Mouse (Mus musculus) liver, adult 2 months (tissue): Measurements from ENCODE around the gene Nudt19. TPM values are rescaled to one million over a fixed set of nuclear protein-coding genes. Genes with fewer than 3 reads are reported as not detected.
"Not testable (repeated sequence)": the region's sequence is repeated elsewhere in the genome, so short reads cannot be mapped to it uniquely, and the experiment has no call there.

Experiments used
- DNase-seq: peaks from one replicate; pipeline ENCODE4 v3.0.0-alpha.2; 2011; ENCODE audit warnings: low read depth, low spot score; ENCODE audit errors: extremely low read depth
- H3K27ac ChIP-seq: fragments of 200-500 bp; replicated peaks from 2 replicates; pipeline ENCODE4 v1.5.1; 2012; ENCODE audit warnings: low read depth, mild to moderate bottlenecking, control low read depth, inconsistent platforms, low read length; ENCODE audit not compliant: insufficient read depth
- H3K27me3 ChIP-seq: fragments of 200-500 bp; 2 replicates; pipeline ENCODE4 v1.6.1; 2012; ENCODE audit warnings: mild to moderate bottlenecking, moderate library complexity, low read length, inconsistent platforms; ENCODE audit not compliant: control insufficient read depth, insufficient read depth
- H3K36me3 ChIP-seq: fragments of 200-500 bp; 2 replicates; pipeline ENCODE4 v1.6.1; 2012; ENCODE audit warnings: low read length, inconsistent platforms; ENCODE audit not compliant: control insufficient read depth, insufficient read depth
- H3K4me1 ChIP-seq: fragments of 200-500 bp; 2 replicates; pipeline ENCODE4 v1.6.1; 2011; ENCODE audit warnings: low read length; ENCODE audit not compliant: control insufficient read depth, insufficient read depth
- H3K4me3 ChIP-seq: fragments of 200-500 bp; 2 replicates; pipeline ENCODE4 v1.5.1; 2011; ENCODE audit warnings: low read depth, mild to moderate bottlenecking, control low read depth, low read length, moderate library complexity; ENCODE audit not compliant: insufficient read depth
- H3K79me2 ChIP-seq: fragments of 200-500 bp; 2 replicates; pipeline ENCODE4 v1.6.1; 2012; ENCODE audit warnings: inconsistent platforms, mild to moderate bottlenecking, low read length, moderate library complexity; ENCODE audit not compliant: control insufficient read depth, insufficient read depth
- H3K9ac ChIP-seq: fragments of 200-500 bp; 2 replicates; pipeline ENCODE4 v1.6.1; 2012; ENCODE audit warnings: low read depth, mild to moderate bottlenecking, control low read depth, inconsistent platforms, low read length
- CTCF ChIP-seq: fragments of 200-500 bp; IDR thresholded peaks from 2 replicates; pipeline ENCODE4 v1.5.1; 2011; ENCODE audit warnings: low read depth, low read length, control low read depth
- POLR2A ChIP-seq: fragments of 200-500 bp; IDR thresholded peaks from 2 replicates; pipeline ENCODE4 v1.6.1; 2011; ENCODE audit warnings: low read length, control low read depth; ENCODE audit not compliant: insufficient read depth; ENCODE audit errors: extremely low read depth
- WGBS: fragments of 180-500 bp; shearing (Covaris S2); methylation state at CpG from one replicate; pipeline ENCODE4 v1.1.7; 2018; 5-methylcytosine and 5-hydroxymethylcytosine counted together
- polyA plus RNA-seq: library from polyadenylated mRNA; depleted of rRNA; stranded (reverse); fragments of >200 nt; gene quantifications from 2 replicates; pipeline ENCODE4 v1.2.3, GENCODE M21; 2012
- total RNA-seq: library from RNA; depleted of rRNA; stranded (reverse); fragments of >200 nt; gene quantifications from 2 replicates; pipeline ENCODE4 v1.2.3, GENCODE M21; 2014

The Nudt19 gene
- total and polyA plus RNA-seq, 2 experiments = 42.7 to 52.3 TPM

DNA sequence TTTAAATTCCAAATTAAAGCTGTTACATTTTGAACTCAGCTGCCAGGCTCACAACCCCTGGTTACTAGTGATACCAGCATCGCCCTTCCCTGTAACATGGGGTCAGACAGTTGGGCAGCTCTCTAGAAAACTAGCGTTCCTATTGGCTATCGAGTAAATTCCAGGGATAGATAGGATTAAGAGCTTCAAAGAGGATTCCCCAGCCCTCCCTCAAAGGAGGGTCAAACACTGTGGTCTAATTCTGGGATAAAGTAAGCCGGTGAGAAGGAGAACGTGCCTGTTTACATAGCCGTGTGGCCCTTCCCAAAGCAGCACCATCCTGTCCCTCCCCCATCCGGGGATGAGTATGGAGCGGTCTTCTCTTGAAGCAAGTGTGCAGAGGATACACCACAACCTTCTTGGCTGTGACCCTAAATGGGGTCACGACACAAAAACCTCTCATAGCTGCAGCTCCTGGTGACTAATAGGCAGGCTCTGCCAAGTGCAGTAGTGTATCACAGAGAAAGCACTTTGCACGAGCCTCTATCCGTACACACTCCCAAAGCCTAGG lies 27.4 kb upstream of the Nudt19 start:
- Histone ChIP-seq H3K4me3 (no peak overlapping the region), H3K9ac (no peak overlapping the region), H3K27ac (no peak overlapping the region), H3K79me2 (peaks cover 10% of the 10 kb centered on the region; the same call in 1 of the 2 replicates), H3K4me1 (peaks cover 22% of the 10 kb centered on the region), H3K36me3 (no peaks in the 10 kb centered on the region), H3K27me3 (peaks cover 11% of the 10 kb centered on the region; the same call in 1 of the 2 replicates)
- WGBS = 37% methylated on average over 11 of the region's 11 CpGs
- no peak for TF ChIP-seq CTCF
- no peak for TF ChIP-seq POLR2A
- DNase-seq = no peak

GRCm38 (mm10) chr7:35582719-35583118 lies 26.6 kb upstream of the Nudt19 start:
- Histone ChIP-seq H3K36me3 (no peaks in the 10 kb centered on the region), H3K9ac (no peak overlapping the region), H3K27ac (no peak overlapping the region), H3K27me3 (peaks cover 11% of the 10 kb centered on the region; the same call in 1 of the 2 replicates), H3K4me3 (no peak overlapping the region), H3K4me1 (peaks cover 17% of the 10 kb centered on the region), H3K79me2 (peaks cover 10% of the 10 kb centered on the region; the same call in 1 of the 2 replicates)
- 73% methylated on average over 5 of the region's 5 CpGs for WGBS
- DNase-seq = no peak
- TF ChIP-seq POLR2A = no peak
- TF ChIP-seq CTCF = peak; percentile 37; the same call in 1 of the 2 replicates

GRCm38 (mm10) chr7:35579849-35580248 lies 23.7 kb upstream of the Nudt19 start:
- Histone ChIP-seq H3K4me3 (no peak overlapping the region), H3K36me3 (no peaks in the 10 kb centered on the region), H3K27ac (no peak overlapping the region), H3K27me3 (peaks cover 11% of the 10 kb centered on the region; the same call in 1 of the 2 replicates), H3K9ac (no peak overlapping the region), H3K79me2 (no peaks in the 10 kb centered on the region), H3K4me1 (peaks cover 6% of the 10 kb centered on the region; the same call in 1 of the 2 replicates)
- peak; percentile 33 for DNase-seq
- WGBS = 51% methylated on average over 4 of the region's 4 CpGs
- TF ChIP-seq CTCF (peak; percentile 86), POLR2A (no peak)

GRCm38 (mm10) chr7:35570883-35571282 lies 14.8 kb upstream of the Nudt19 start:
- WGBS = 17% methylated on average over 6 of the region's 6 CpGs

GRCm38 (mm10) chr7:35569724-35570123 lies 13.6 kb upstream of the Nudt19 start:
- H3K9ac ChIP-seq, H3K36me3 ChIP-seq, H3K4me1 ChIP-seq, DNase-seq, H3K4me3 ChIP-seq, H3K27ac ChIP-seq, H3K79me2 ChIP-seq, H3K27me3 ChIP-seq: not testable (repeated sequence)
- WGBS = 92% methylated on average over 4 of the region's 4 CpGs

More at GRCm38 (mm10) chr7:35570883-35571282, 14.8 kb upstream of the Nudt19 start:
- H3K9ac ChIP-seq, H3K4me3 ChIP-seq, H3K4me1 ChIP-seq, H3K27me3 ChIP-seq, H3K36me3 ChIP-seq, H3K27ac ChIP-seq, DNase-seq, H3K79me2 ChIP-seq: not testable (repeated sequence)

GRCm38 (mm10) chr7:35565965-35566364 lies 9.9 kb upstream of the Nudt19 start:
- not testable (repeated sequence) for H3K79me2 ChIP-seq, H3K9ac ChIP-seq, H3K4me3 ChIP-seq, H3K27me3 ChIP-seq, DNase-seq, H3K4me1 ChIP-seq, H3K36me3 ChIP-seq, H3K27ac ChIP-seq
- 83% methylated on average over 13 of the region's 13 CpGs for WGBS

GRCm38 (mm10) chr7:35564872-35565271 lies 8.8 kb upstream of the Nudt19 start:
- not testable (repeated sequence) for H3K4me3 ChIP-seq, H3K79me2 ChIP-seq, DNase-seq, H3K4me1 ChIP-seq, H3K27me3 ChIP-seq, H3K36me3 ChIP-seq, H3K27ac ChIP-seq, H3K9ac ChIP-seq
- 91% methylated on average over 10 of the region's 10 CpGs for WGBS
